Mouse (Mus musculus) C2C12 (cell line): ENCODE results near the gene Cyth2.

Source experiments
- CTCF ChIP-seq: IDR thresholded peaks from one replicate; pipeline ENCODE4 v1.5.1; 2011; ENCODE audit not compliant: control insufficient read depth, insufficient read depth, insufficient read length
- FOSL1 ChIP-seq: IDR thresholded peaks from one replicate; pipeline ENCODE4 v1.8.0; 2011; ENCODE audit warnings: mild to moderate bottlenecking, low read length; ENCODE audit not compliant: poor library complexity, insufficient read depth, severe bottlenecking
- MYOG ChIP-seq: IDR thresholded peaks from one replicate; pipeline ENCODE4 v1.6.1; 2011; ENCODE audit not compliant: control insufficient read depth, insufficient read length; ENCODE audit errors: extremely low read depth

- TF ChIP-seq CTCF (no peak), FOSL1 (no peak), MYOG (no peak)
Measured at GRCm38 (mm10) chr7:45809276-45810075, 4.9 kb downstream of the Cyth2 start.
